Mouse (Mus musculus): ENCODE measurements at regions not wholly inside any gene's neighbourhood (a gene's known extent, or its start where the extent isn't known, plus 50 kb on each side); places are given as distances from the start of the nearest gene placed in this dataset.

DNA sequence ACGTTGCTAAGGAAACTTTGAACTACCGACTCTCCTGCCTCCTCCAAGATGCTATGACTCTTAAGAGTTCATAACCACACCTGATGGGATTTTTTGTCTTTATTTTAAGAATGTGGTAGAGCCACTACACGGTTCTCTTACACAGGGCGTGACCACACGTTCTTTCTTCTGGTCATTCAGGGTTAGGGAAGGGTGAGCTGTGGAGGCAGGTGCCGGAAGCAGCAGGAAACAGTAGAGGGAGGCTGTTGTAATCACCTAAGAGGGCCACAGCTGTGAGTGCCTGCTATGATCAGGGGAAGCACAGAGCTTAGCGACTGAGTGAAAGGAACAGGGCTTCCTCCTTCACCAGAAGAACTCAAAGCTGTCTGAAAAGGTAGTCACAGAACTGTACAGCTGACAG is 50.6 kb upstream of the Larp1 start:
- DNase-seq (ENCODE audit: low read depth, low spot score): peak; percentile 60

GRCm38 (mm10) chr11:57956909-57957308 is 52.0 kb upstream of the Larp1 start:
- peak; percentile 97 for DNase-seq (ENCODE audit: low read depth, low spot score)

DNA sequence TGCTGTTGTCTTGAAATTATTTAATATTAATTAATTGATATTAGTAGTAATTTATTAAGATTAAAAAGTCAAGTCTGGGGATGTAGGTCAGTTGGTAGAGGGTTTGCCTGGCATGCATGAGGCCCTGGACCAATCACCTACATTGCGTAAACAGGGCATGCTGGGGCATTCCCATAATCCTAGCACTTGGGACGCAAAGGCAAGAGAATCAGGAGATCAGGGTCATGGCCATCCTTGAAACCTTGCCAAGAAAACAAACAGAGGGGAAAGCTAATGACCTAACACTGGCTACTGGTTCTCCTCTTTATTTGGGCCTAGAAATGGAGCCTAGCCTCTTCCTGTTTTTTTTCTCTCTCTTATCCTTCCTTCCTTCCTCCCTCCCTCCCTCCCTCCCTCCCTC is 52.8 kb upstream of the Larp1 start:
- no peak for DNase-seq (ENCODE audit: low read depth, low spot score)

GRCm38 (mm10) chr11:57955476-57955875 is 53.4 kb upstream of the Larp1 start:
- peak; percentile 73 for DNase-seq (ENCODE audit: low read depth, low spot score)

- DNase-seq (ENCODE audit: low read depth, low spot score): no peak
Observed at GRCm38 (mm10) chr11:57954510-57955184, 54.2 kb upstream of the Larp1 start.

- no peak for DNase-seq (ENCODE audit: low read depth, low spot score)
Observed at GRCm38 (mm10) chr11:57953694-57954093, 55.2 kb upstream of the Larp1 start.

DNA sequence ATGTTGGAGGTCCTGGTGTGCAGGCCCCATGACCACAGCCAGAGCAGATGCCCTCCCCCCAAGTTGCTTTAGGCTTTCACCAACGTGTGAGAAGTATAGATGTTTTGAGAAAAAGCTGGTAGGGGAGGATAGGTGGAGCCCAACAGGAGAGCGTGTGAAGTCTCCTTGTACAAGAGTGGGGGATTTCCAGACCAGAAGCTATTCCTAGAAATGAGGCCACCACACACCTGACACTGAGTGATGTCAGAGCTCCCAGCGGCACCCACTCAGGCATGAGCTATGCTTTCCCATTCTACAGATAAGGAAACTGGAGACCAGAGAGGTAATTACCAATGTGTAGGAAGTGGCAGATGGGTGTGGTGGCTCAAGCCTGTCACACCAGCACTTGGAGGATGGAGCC is 56.2 kb upstream of the Larp1 start:
- no peak for DNase-seq (ENCODE audit: low read depth, low spot score)

- no peak for DNase-seq (ENCODE audit: low read depth, low spot score)
Observed at GRCm38 (mm10) chr11:57951541-57952326, 57.1 kb upstream of the Larp1 start.

- DNase-seq (ENCODE audit: low read depth, low spot score): peak; percentile 64
Observed at GRCm38 (mm10) chr11:57950989-57951388, 57.9 kb upstream of the Larp1 start.

DNA sequence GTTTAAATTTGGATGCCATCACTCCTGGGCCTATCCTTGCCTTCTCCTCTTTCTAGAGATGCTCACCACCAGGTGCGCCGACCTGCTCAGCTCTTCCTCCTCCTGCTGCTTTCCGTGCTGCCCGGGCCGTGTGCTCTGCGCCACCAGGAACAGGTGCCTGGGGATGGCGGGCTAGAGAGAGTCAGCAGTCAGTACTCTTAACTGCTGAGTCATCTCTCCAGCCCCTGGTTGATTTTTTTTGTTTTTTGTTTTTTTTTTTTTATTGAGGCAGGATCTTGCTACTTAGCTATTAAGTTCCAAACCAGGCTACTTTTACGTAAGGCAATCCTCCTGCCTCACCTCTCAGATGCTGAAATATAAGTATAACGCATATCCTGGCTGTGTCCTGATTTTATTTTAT is 59.8 kb upstream of the Larp1 start:
- no peak for DNase-seq (ENCODE audit: low read depth, low spot score)

- no peak for DNase-seq (ENCODE audit: low read depth, low spot score)
Observed at GRCm38 (mm10) chr11:57947347-57947746, 61.5 kb upstream of the Larp1 start.

GRCm38 (mm10) chr11:57934391-57934850 is 74.4 kb upstream of the Larp1 start:
- peak; percentile 79 for DNase-seq (ENCODE audit: low read depth, low spot score)

DNA sequence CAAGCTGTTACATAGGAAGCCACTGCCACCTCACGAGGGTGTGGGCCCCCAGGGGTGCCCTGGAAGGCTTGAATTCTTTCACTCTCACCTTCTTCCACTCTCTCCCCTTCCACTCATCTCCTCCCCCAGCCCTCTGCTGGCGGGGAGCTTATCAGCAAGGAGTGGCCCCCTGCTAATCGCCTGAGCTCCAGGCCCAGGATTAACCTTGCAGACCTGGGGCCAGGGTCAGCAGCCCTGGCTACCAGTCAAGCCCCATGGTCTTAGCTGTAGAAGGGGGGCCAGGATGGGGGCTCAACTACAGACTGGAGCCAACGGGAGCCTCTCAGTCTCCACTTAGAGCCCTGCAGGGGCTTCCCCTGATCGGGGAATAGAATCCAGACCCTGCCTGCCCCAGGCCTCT is 75.8 kb upstream of the Larp1 start:
- no peak for DNase-seq (ENCODE audit: low read depth, low spot score)

GRCm38 (mm10) chr11:57929506-57929905 is 79.4 kb upstream of the Larp1 start:
- DNase-seq (ENCODE audit: low read depth, low spot score): no peak

DNA sequence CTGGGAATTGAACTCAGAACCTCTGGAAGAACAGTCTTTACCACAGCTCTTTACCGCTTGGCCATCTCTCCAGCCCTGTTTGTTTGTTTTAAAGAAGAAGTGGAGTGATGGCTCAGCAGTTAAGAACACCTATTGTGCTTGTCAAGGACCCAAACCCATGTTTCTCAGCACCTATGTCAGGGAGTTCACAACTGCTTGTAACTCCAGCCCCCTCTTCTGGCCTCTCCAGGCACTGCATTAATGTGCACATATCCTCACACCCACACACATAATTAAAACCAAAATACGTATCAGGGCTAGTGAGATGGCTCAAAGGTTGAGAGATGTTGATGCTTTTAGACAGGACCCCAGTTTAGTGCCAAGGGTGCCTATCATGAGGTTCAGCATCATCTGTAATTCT is 87.6 kb upstream of the Hand1 start:
- DNase-seq (ENCODE audit: low read depth, low spot score): peak; percentile 72

GRCm38 (mm10) chr11:57918447-57919059 is 85.9 kb upstream of the Hand1 start:
- DNase-seq (ENCODE audit: low read depth, low spot score): peak; percentile 70

DNA sequence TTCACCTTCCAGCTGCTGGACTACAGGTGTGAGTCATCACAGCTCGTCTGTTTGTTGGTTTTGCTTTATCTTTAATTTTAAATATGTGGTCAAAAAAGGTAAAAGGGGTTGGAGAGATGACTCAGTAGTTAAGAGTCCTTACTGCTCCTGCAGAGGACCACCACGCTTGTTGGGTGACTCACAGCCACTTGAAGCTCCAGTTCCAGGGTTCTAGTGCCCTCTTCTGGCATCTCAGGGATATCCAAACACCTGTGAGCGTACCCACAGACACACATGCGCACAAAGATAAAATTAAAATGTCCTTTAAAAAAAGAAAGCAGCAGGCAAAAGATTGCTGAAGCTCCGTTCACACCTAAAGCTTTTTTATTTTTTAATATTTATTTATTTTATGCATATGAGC is 85.4 kb upstream of the Hand1 start:
- DNase-seq (ENCODE audit: low read depth, low spot score): peak; percentile 84

GRCm38 (mm10) chr11:57916016-57916415 is 83.4 kb upstream of the Hand1 start:
- no peak for DNase-seq (ENCODE audit: low read depth, low spot score)

- DNase-seq (ENCODE audit: low read depth, low spot score): no peak
Observed at GRCm38 (mm10) chr11:57913801-57914560, 81.4 kb upstream of the Hand1 start.

GRCm38 (mm10) chr11:57913020-57913699 is 80.5 kb upstream of the Hand1 start:
- peak; percentile 64 for DNase-seq (ENCODE audit: low read depth, low spot score)

DNA sequence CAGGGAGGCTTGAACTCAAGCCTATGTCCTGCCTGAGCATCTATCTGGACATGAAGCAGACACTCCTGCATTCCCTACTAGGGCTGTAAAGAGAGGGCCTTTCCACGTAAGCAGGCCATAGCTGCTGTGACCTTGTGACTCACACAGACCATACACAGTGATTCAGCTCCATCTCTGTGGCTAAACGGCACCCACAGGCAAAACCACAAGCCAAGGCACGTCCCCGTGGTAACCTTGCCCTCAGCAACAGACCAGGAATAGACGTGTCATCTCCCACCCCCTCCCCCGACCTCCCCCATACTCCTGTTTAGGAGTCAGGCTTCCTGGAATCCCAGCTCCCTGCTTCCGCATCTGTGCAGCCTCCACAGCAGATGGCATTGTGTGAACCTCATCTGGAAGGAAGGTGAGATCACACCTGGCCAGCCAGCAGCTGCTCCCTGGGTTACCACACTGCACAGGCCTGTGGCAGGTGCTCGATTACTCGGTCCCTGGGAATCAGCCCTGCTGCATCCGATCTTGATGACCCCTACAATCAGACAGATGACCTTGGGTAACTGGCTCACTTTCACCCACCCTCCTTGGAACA is 79.2 kb upstream of the Hand1 start:
- DNase-seq (ENCODE audit: low read depth, low spot score): peak; percentile 32

Measured in ES-CJ7 (cell line).